Mouse (Mus musculus): Measurements from ENCODE around the gene Dnajc22. TPM values are rescaled to one million over a fixed set of nuclear protein-coding genes. Genes with fewer than 3 reads are reported as not detected.

The Dnajc22 gene
- polyA plus RNA-seq, 1 experiment from 2014 or later, result 0.61 TPM

DNA sequence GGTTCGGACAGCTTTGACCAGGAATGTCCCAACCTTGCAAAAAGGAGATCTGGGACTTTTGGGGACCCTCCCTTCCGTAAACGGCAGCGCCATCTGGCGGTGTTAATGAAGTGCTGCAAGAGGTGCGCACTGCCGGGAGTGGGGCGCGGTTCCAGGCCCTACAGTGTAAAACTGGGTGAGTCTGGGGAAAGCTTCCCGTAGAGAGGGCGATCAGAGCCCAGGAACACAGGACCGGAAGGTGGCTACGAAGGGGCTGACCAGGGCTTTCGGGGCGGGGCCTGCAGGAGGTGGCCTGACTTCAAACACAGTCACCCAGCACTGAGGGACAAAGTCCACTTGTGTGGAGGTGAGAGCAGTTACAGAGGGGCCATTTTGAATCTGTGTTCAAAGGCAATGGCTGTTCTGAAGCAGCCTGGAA, 6.2 kb downstream of the Dnajc22 start:
- H3K9me3 ChIP-seq (ENCODE audit: control insufficient read depth, low read length), result no peaks in the 10 kb centered on the region
- H3K36me3 ChIP-seq (ENCODE audit: control insufficient read depth, insufficient read depth, low read length), result no peaks in the 10 kb centered on the region
- peak overlapping the region; percentile 12; the same call in 1 of the 2 replicates for H3K4me3 ChIP-seq (ENCODE audit: low read depth, low read length)
- 1% methylated on average over 15 of the region's 15 CpGs for WGBS
- H3K27me3 ChIP-seq (ENCODE audit: control insufficient read depth, insufficient read depth, low read length), result peaks cover 51% of the 10 kb centered on the region
- H3K27ac ChIP-seq (replicated peaks; ENCODE audit: low read depth, low read length), result no peak overlapping the region
- ATAC-seq (ENCODE audit: insufficient number of reproducible peaks, low FRiP score, low TSS enrichment, low read depth), result peak; percentile 29; the same call in 1 of the 2 replicates
- peak overlapping the region; percentile 36 for H3K4me2 ChIP-seq (ENCODE audit: low read depth, severe bottlenecking)
- peak overlapping the region; percentile 30 for H3K9ac ChIP-seq (ENCODE audit: low read length)
- H3K4me1 ChIP-seq (ENCODE audit: control insufficient read depth, insufficient read depth, low read length), result peaks cover 26% of the 10 kb centered on the region
- peak; percentile 82 for DNase-seq (ENCODE audit: low spot score)

GRCm38 (mm10) chr15:99099984-99100383, 7.0 kb downstream of the Dnajc22 start:
- ATAC-seq (ENCODE audit: insufficient number of reproducible peaks, low FRiP score, low TSS enrichment, low read depth) (no peak), DNase-seq (ENCODE audit: low spot score) (no peak)
- Histone ChIP-seq H3K27ac (replicated peaks; ENCODE audit: low read depth, low read length) (no peak overlapping the region), H3K9ac (ENCODE audit: low read length) (no peak overlapping the region), H3K9me3 (ENCODE audit: control insufficient read depth, low read length) (no peaks in the 10 kb centered on the region), H3K27me3 (ENCODE audit: control insufficient read depth, insufficient read depth, low read length) (peaks cover 44% of the 10 kb centered on the region), H3K4me3 (ENCODE audit: low read depth, low read length) (no peak overlapping the region), H3K4me2 (ENCODE audit: low read depth, severe bottlenecking) (no peak overlapping the region), H3K4me1 (ENCODE audit: control insufficient read depth, insufficient read depth, low read length) (peaks cover 22% of the 10 kb centered on the region), H3K36me3 (ENCODE audit: control insufficient read depth, insufficient read depth, low read length) (no peaks in the 10 kb centered on the region)
- WGBS, result 57% methylated on average over 3 of the region's 3 CpGs

DNA sequence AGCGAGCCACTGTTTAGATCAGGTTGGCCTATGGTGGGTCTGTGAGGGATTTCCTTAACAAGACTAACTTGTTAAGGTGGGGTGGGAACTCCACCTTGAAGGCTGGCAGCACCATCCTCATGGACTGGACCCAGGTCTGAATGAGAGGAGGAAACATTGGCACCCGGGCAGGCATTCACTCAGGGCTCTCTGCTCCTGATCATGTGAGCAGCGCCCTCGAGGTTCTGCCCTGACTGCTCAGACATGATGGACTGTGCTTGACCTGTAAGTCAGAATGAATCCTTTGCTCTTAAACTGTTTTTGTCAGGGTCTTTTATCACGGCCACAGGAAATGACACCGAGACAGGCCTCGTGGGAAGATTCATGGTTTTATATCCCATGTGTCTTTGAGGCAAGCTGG, 12.3 kb downstream of the Dnajc22 start:
- no peak for DNase-seq (ENCODE audit: low spot score)
- H3K27ac ChIP-seq (replicated peaks; ENCODE audit: low read depth, low read length), result no peak overlapping the region
- H3K27me3 ChIP-seq (ENCODE audit: control insufficient read depth, insufficient read depth, low read length), result no peaks in the 10 kb centered on the region
- H3K9ac ChIP-seq (ENCODE audit: low read length), result no peak overlapping the region
- no peak overlapping the region for H3K4me3 ChIP-seq (ENCODE audit: low read depth, low read length)
- ATAC-seq (ENCODE audit: insufficient number of reproducible peaks, low FRiP score, low TSS enrichment, low read depth), result no peak
- no peaks in the 10 kb centered on the region for H3K4me1 ChIP-seq (ENCODE audit: control insufficient read depth, insufficient read depth, low read length)
- H3K36me3 ChIP-seq (ENCODE audit: control insufficient read depth, insufficient read depth, low read length), result no peaks in the 10 kb centered on the region
- 44% methylated on average over 7 of the region's 7 CpGs for WGBS
- no peaks in the 10 kb centered on the region for H3K9me3 ChIP-seq (ENCODE audit: control insufficient read depth, low read length)
- no peak overlapping the region for H3K4me2 ChIP-seq (ENCODE audit: low read depth, severe bottlenecking)

- 83% methylated on average over 3 of the region's 3 CpGs for WGBS
- H3K4me3 ChIP-seq (ENCODE audit: low read depth, low read length), result no peak overlapping the region
- ATAC-seq (ENCODE audit: insufficient number of reproducible peaks, low FRiP score, low TSS enrichment, low read depth) (no peak), DNase-seq (ENCODE audit: low spot score) (no peak)
- H3K4me2 ChIP-seq (ENCODE audit: low read depth, severe bottlenecking), result no peak overlapping the region
- H3K36me3 ChIP-seq (ENCODE audit: control insufficient read depth, insufficient read depth, low read length), result no peaks in the 10 kb centered on the region
- H3K4me1 ChIP-seq (ENCODE audit: control insufficient read depth, insufficient read depth, low read length), result no peaks in the 10 kb centered on the region
- no peak overlapping the region for H3K9ac ChIP-seq (ENCODE audit: low read length)
- H3K27me3 ChIP-seq (ENCODE audit: control insufficient read depth, insufficient read depth, low read length), result no peaks in the 10 kb centered on the region
- no peak overlapping the region for H3K27ac ChIP-seq (replicated peaks; ENCODE audit: low read depth, low read length)
- H3K9me3 ChIP-seq (ENCODE audit: control insufficient read depth, low read length), result no peaks in the 10 kb centered on the region
Observed at GRCm38 (mm10) chr15:99107866-99108265, 14.9 kb downstream of the Dnajc22 start.

DNA sequence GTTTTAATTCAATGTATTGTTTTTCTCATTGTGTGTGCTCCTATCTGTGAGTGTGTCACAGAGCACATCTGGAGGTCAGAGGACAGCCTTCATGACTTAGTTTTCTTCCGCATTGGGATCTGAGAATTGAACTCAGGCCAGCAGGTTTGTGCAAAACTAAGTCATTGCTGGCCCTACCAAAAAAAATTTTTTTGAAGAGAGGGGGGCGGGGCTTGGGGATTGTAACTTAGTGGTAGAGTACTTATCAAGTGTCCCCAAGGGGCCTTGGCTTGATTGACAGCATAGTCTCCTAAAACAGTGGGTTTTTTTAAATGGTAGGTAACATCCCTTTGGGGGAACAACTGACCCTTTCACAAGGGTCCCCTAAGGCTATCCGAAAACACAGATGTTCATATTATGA, 18.2 kb downstream of the Dnajc22 start:
- no peak overlapping the region for H3K4me3 ChIP-seq (ENCODE audit: low read depth, low read length)

GRCm38 (mm10) chr15:99111809-99112208, 18.8 kb downstream of the Dnajc22 start:
- no peak overlapping the region for H3K9ac ChIP-seq (ENCODE audit: low read length)
- WGBS, result 54% methylated on average over 4 of the region's 4 CpGs
- H3K27me3 ChIP-seq (ENCODE audit: control insufficient read depth, insufficient read depth, low read length), result no peaks in the 10 kb centered on the region
- no peaks in the 10 kb centered on the region for H3K4me1 ChIP-seq (ENCODE audit: control insufficient read depth, insufficient read depth, low read length)
- no peak overlapping the region for H3K27ac ChIP-seq (replicated peaks; ENCODE audit: low read depth, low read length)
- ATAC-seq (ENCODE audit: insufficient number of reproducible peaks, low FRiP score, low TSS enrichment, low read depth), result no peak
- no peaks in the 10 kb centered on the region for H3K9me3 ChIP-seq (ENCODE audit: control insufficient read depth, low read length)
- H3K36me3 ChIP-seq (ENCODE audit: control insufficient read depth, insufficient read depth, low read length), result no peaks in the 10 kb centered on the region
- no peak for DNase-seq (ENCODE audit: low spot score)
- H3K4me2 ChIP-seq (ENCODE audit: low read depth, severe bottlenecking), result no peak overlapping the region
- H3K4me3 ChIP-seq (ENCODE audit: low read depth, low read length), result no peak overlapping the region

More for the DNA sequence above, 18.2 kb downstream of the Dnajc22 start:
- Histone ChIP-seq H3K36me3 (ENCODE audit: control insufficient read depth, insufficient read depth, low read length) (no peaks in the 10 kb centered on the region), H3K4me1 (ENCODE audit: control insufficient read depth, insufficient read depth, low read length) (no peaks in the 10 kb centered on the region), H3K4me2 (ENCODE audit: low read depth, severe bottlenecking) (no peak overlapping the region), H3K27me3 (ENCODE audit: control insufficient read depth, insufficient read depth, low read length) (no peaks in the 10 kb centered on the region), H3K9ac (ENCODE audit: low read length) (no peak overlapping the region), H3K27ac (replicated peaks; ENCODE audit: low read depth, low read length) (no peak overlapping the region), H3K9me3 (ENCODE audit: control insufficient read depth, low read length) (no peaks in the 10 kb centered on the region)
- DNase-seq (ENCODE audit: low spot score) (no peak), ATAC-seq (ENCODE audit: insufficient number of reproducible peaks, low FRiP score, low TSS enrichment, low read depth) (no peak)
- 90% methylated on average over 3 of the region's 3 CpGs for WGBS

DNA sequence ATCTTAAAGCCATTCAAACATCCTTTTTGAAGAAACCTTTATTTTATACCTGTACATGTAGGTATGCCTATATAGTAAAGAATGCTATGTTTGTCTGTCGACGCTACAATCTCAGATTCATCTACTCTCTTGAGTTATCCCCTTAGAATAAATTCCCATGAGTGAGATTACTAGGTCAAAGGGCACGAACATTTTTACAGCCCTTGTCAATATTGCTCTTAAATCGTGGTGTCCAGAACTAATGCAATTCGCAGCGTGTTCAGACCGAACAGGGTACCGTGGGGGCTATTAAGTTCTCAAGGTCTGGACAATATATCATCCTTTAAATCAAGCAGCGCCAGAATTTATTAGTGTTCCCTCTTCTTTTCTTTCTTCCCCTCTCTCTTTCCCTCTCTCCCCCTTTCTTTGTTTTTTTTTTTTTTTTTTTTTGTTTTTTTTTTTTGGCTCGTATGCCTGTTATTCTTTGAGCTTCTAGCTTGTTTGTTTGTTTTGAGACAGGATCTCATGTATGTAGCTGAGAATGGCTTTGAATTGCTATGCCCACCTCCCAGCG, 19.9 kb downstream of the Dnajc22 start:
- H3K4me2 ChIP-seq (ENCODE audit: low read depth, severe bottlenecking), result no peak overlapping the region; the same call in 1 of the 2 replicates
- 44% methylated on average over 11 of the region's 11 CpGs for WGBS
- H3K36me3 ChIP-seq (ENCODE audit: control insufficient read depth, insufficient read depth, low read length), result no peaks in the 10 kb centered on the region
- DNase-seq (ENCODE audit: low spot score) (no peak), ATAC-seq (ENCODE audit: insufficient number of reproducible peaks, low FRiP score, low TSS enrichment, low read depth) (no peak)
- H3K4me1 ChIP-seq (ENCODE audit: control insufficient read depth, insufficient read depth, low read length), result no peaks in the 10 kb centered on the region
- no peaks in the 10 kb centered on the region for H3K27me3 ChIP-seq (ENCODE audit: control insufficient read depth, insufficient read depth, low read length)
- no peak overlapping the region for H3K4me3 ChIP-seq (ENCODE audit: low read depth, low read length)
- H3K9me3 ChIP-seq (ENCODE audit: control insufficient read depth, low read length), result no peaks in the 10 kb centered on the region
- no peak overlapping the region for H3K9ac ChIP-seq (ENCODE audit: low read length)
- no peak overlapping the region for H3K27ac ChIP-seq (replicated peaks; ENCODE audit: low read depth, low read length)

DNA sequence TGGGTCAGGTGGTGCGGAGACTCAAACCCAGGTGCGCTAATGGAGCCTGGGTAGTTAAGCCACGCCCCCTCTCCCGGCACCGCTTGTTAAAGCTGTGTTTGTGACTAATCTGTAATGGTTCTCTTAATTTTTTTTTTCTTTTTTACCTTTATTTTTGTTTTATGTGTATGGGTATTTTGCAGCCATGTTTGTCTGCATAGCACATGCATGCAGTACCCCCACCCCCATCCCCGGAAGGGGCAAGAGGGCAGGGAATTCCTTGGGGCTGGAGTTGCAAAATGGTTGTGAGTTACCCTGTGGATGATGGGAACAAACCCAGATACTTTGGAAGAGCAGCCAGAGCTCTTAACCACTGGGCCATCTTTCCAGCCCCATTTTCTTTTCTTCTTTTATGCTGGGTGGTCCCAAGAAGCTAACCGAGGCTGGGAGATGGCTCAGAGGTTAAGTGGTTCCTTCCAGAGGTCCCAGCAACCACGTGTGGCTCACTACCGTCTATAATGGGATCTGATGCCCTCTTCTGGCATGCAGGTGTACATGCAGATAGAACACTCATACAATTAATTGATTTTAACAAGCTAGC, 20.5 kb downstream of the Dnajc22 start:
- H3K9me3 ChIP-seq (ENCODE audit: control insufficient read depth, low read length), result no peaks in the 10 kb centered on the region
- H3K36me3 ChIP-seq (ENCODE audit: control insufficient read depth, insufficient read depth, low read length), result no peaks in the 10 kb centered on the region
- no peaks in the 10 kb centered on the region for H3K4me1 ChIP-seq (ENCODE audit: control insufficient read depth, insufficient read depth, low read length)
- 0 out of 2 replicates have a peak overlapping the region, but pooled peaks have one; percentile 6 for H3K4me3 ChIP-seq (ENCODE audit: low read depth, low read length)
- no peak overlapping the region for H3K27ac ChIP-seq (replicated peaks; ENCODE audit: low read depth, low read length)
- H3K27me3 ChIP-seq (ENCODE audit: control insufficient read depth, insufficient read depth, low read length), result no peaks in the 10 kb centered on the region
- DNase-seq (ENCODE audit: low spot score) (peak; percentile 55), ATAC-seq (ENCODE audit: insufficient number of reproducible peaks, low FRiP score, low TSS enrichment, low read depth) (no peak)
- WGBS, result 7% methylated on average over 9 of the region's 9 CpGs
- H3K4me2 ChIP-seq (ENCODE audit: low read depth, severe bottlenecking), result peak overlapping the region; percentile 1; the same call in 1 of the 2 replicates
- H3K9ac ChIP-seq (ENCODE audit: low read length), result no peak overlapping the region
